Mouse (Mus musculus) CD4-positive, CD25-positive, alpha-beta regulatory T cell, adult 2 months (primary cell): Measurements from ENCODE around the gene Gm49320.
"Not testable (repeated sequence)": the region's sequence is repeated elsewhere in the genome, so short reads cannot be mapped to it uniquely, and the experiment has no call there.

ENCODE experiments used
- DNase-seq: peaks from one replicate; pipeline ENCODE4 v3.0.0-alpha.2; 2012; ENCODE audit warnings: low read depth, low spot score

The Gm49320 gene

GRCm38 (mm10) chr8:4226739-4227347 lies 11.8 kb upstream of the Gm49320 start, which contains the start of gene Lrrc8e:
Gene Lrrc8e, plus strand, starts transcription at chr8:4226827.
- DNase-seq = no peak

DNA sequence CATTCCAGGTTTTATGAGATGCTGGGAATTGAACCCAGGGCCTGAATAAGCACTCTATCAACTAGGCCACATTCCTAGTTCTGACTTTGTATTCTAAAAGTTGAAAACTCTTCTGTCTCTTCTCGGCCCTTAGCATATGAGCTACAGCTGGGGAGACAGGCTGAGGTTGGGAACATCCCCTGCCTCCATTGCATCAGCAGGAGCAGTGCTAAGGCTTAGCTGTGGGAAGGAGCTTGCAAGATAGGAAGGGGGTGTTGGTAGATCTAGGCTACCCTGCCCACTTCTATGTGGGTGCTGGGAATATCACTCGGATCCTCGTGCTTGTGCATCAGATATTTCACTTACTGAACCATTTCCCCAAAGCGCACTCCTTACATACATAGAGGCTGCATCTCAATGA lies 10.7 kb upstream of the Gm49320 start:
- no peak for DNase-seq

DNA sequence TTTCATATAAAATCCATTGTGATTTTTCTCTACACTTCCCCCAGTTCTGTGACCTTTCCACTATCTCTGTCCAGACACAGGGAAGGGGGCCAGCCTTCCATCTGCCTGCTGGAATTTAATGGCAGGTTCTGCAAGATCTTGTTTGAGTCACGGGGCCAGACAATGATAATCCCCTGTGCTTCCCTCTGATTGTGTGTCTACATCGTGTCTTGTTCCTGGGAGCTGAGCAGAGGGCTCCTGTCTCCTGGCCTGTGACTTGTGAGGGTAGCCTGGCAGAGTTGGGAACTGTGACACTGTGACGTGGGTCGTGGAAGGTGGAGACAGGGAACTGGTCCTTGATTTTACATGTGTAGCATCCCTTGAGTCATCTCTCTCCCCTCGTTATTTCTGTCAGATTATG lies 8.9 kb upstream of the Gm49320 start:
- DNase-seq = no peak

DNA sequence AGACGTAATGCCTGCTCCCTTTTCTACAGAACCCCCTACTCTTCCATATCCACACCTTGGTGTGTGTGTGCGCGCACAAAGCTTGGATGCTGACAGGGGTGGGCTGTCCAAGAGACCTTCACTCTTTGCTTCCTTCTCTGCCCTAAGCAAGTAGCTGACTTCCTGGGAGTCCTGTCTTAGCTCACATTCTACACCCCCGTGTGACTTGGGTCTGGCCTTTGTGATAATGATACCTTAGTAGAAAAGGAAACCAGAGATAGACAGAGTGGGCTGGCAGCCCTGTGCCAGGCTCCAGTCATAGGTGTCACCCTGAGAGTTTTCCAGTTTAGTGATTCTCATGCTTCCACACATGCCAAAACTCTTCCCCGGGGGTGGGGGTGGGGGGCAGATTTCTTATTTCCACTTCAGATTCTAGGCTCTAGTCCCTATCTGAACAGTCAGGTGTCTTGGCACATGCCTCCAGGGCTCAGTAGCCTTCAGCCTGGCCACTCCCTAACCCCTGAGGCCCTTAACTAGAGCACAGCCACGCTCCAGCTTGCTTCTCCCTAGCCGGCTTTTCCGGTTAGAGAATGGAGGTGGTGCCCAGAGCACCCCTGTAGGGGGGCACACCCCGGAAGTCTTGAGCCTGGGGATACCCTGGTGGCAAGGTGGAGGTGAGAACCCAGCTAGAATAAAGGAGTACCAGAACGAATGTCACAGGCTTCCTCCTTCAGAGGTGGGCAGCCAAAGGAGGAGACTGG lies 7.9 kb upstream of the Gm49320 start:
- DNase-seq = no peak

- DNase-seq = no peak
Observed at GRCm38 (mm10) chr8:4237814-4238433, 741 bp upstream of the Gm49320 start.

- DNase-seq = no peak
Observed at GRCm38 (mm10) chr8:4239193-4239890, 677 bp downstream of the Gm49320 start.

DNA sequence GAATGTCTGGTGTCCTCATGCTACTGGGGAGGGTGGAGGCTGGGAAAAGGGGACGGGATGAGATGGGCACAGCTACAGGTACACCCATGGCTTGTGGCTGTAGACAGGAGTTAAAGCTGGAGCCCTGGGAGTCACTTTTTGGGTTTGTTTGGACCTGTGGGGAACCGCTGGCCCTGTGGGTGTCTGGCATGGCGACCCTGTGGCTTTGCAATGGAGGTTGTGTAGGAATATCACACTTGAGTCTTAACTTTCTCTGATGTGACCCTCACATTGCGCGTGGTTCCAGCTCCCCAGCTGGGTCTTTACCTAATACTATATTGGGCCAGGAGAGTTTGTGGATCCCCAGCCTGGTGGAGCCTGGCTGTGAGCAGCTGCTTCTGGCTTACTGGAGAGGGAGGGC lies 6.4 kb downstream of the Gm49320 start:
- no peak for DNase-seq

DNA sequence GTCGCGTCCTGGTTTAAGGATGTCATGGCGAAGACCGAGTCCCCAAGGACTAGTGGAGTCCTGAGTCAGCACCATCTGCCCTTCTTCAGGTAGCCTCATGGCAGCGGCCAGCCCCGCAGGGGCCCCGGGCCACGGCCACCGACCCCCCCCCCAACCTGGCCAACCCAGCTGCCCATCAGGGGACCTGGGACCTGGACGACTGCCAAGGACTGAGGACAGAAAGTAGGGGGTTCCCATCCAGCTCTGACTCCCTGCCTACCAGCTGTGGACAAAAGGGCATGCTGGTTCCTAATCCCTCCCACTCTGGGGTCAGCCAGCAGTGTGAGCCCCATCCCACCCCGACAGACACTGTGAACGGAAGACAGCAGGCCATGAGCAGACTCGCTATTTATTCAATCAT lies 7.1 kb downstream of the Gm49320 start:
- no peak for DNase-seq

DNA sequence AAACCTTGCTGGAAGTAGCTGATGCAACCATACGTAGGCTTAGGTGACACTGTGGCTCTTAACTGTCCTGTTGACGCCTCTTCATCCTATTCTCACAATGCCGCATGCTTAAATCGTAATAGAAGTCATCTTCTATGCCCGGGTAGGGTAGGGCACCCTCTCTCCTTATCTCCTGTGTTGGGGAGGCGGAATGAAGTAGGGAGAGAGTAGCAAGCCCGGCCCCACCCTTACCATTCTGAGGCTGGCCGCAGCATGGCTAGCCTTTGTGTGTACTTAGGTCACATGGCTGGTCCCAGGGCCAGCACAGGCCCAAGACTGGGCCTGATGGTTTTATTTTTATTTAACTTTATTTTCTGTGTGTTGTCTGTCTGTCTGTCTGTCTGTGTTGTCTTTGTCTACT lies 8.6 kb downstream of the Gm49320 start:
- DNase-seq = no peak

DNA sequence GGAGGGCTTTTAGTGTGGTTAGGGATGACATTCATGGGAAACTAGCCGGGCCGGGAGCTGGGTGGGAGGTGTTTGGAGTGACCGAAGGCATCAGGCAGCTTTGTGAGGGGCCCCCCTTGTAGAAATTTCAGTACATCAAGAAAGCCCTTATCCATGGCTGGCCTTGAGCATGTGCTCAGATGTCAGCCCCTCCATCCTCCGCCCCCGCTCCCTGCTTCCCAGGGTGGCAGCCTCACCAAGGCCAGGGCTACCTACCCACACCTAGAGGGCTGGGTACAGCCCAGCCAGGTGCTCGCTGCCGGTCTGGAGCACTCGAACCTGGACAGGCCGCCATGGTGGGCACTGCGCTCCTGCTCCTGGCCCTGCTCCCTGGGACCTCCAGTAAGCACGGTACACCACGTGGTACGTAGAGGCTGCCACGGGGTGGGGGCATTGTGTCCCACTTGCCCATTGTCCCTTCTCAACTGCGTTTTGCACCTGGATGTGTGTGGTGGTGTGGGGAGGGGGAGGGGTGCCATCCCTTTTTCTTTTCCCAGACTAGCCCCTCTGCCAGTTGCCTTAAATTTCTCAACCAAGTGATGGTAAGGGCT lies 9.4 kb downstream of the Gm49320 start, which contains the start of gene Tgfbr3l:
Gene Tgfbr3l (plus strand): TSS at position 264 of the 590 bp plus-strand sequence.
- DNase-seq = no peak

DNA sequence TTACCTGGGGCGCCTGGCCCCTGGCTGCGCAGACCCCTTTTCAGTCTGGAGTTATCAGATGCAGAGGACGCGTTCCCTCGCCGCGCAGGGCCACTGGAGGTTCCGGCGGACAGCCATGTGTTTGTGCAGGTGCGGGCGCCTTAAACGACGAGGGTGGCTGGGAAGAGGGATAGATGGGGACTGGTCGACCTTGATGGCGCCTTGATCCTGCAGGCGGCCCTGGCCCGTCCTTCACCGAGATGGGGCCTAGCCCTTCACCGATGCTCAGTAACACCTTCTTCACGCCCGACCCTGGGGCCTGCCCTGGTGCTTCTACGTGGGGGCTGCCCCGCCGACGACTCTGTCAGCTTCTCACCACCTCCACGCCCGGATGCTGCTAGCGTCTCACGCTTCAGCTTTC lies 10.5 kb downstream of the Gm49320 start:
- DNase-seq = no peak

DNA sequence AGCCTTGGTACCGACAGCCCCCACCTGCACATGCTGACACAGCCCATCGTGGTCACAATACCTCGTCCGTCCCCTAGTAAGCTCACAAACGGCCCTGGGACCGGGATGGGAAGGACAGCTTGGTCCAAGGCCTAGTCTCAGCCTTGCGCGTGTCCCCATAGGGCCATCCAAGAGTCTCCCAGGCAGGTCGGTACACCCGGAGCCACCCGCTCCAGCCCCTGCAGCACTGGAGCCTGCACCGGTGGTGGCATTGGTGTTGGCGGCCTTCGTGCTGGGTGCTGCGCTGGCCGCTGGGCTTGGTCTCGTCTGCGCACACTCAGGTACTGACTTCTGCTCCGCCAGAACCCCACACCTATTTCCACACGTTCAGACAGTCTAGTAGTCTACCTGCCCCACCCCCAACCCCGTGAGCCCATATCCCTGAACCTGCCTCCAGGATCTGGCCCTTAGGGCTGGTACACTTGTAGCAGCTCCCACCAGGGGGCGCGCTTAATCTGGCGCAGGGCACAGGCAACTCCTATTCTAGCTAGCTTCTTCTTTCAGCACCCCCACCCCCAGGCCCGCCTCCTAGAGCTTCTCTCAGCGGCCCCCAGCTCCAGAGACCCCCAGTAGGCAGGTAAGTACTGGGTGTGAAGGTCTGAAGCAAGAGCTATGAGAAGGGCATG lies 11.8 kb downstream of the Gm49320 start:
- peak; percentile 92 for DNase-seq

GRCm38 (mm10) chr8:4252116-4252760 lies 13.6 kb downstream of the Gm49320 start:
- no peak for DNase-seq

GRCm38 (mm10) chr8:4252934-4253841 lies 14.5 kb downstream of the Gm49320 start, which contains the start of gene Snapc2:
Gene Snapc2, plus strand, starts transcription at chr8:4253080.
- DNase-seq = peak; percentile 98

DNA sequence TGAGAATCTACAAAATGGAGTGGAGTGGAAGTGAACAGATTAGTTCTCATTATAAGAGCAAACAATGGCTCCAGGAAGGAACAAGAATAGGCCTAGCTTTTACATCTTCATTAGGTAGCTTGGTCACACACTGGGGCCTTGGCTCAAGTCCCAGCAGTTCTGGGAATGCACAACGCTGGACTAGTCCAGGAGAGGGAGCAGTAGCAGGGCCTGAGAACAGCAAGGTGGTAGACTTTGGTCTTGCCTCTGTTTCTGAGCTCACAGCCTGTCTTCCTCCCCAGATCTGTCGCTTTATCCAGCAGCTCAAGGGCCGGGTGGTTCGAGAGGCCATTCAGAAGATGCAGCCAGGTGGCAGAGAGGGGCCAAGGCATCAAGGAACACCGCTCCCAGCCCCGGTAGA lies 15.3 kb downstream of the Gm49320 start:
- no peak for DNase-seq

GRCm38 (mm10) chr8:4255471-4255870 lies 16.8 kb downstream of the Gm49320 start:
- DNase-seq = not testable (repeated sequence)

DNA sequence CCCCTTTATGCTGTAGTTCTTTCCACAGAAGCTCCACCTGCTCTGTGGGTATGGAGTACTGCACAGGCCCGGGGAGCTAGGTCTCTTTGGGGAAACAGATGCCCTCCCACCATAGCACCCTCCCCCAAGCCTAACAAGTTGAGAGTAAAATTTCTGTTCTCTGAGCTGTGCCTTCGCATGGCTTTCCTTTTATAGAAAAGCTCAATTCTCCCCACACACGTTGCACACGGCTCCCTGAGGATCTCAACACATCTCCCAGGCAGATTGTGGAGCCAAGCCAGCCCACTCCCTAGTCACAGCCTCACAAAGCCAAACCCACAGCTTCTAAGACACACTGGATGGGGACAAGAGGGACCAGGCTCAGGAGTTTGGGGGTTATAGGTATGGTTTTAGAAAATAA lies 18.2 kb downstream of the Gm49320 start:
- no peak for DNase-seq

- DNase-seq = no peak
Observed at GRCm38 (mm10) chr8:4257350-4257749, 18.7 kb downstream of the Gm49320 start.

GRCm38 (mm10) chr8:4258233-4258632 lies 19.6 kb downstream of the Gm49320 start:
- peak; percentile 83 for DNase-seq

GRCm38 (mm10) chr8:4258678-4259077 lies 20.0 kb downstream of the Gm49320 start:
- no peak for DNase-seq
